Mouse (Mus musculus) hindbrain, embryonic 11.5 days (tissue): ENCODE measurements around the gene Rcc2. TPM values are rescaled to one million over a fixed set of nuclear protein-coding genes. Genes with fewer than 3 reads are reported as not detected.

ENCODE experiments used
- ATAC-seq: fragments of 200-750 bp; cut with Nextera tagmentation; 2 replicates; pipeline ENCODE4 v1.8.0; 2017; ENCODE audit warnings: mild to moderate bottlenecking, moderate TSS enrichment, moderate library complexity; ENCODE audit not compliant: low FRiP score
- DNase-seq: peaks from one replicate; pipeline ENCODE4 v3.0.0-alpha.2; 2015; ENCODE audit warnings: low spot score
- H3K27ac ChIP-seq: fragments of 300-500 bp; sonication (generic); 2 replicates; pipeline ENCODE4 v1.5.1; 2014; ENCODE audit warnings: mild to moderate bottlenecking, low read depth, low read length
- H3K27me3 ChIP-seq: fragments of 300-500 bp; sonication (generic); 2 replicates; pipeline ENCODE4 v1.6.1; 2014; ENCODE audit warnings: mild to moderate bottlenecking, low read length, moderate library complexity, mixed read lengths; ENCODE audit not compliant: control insufficient read depth, insufficient read depth
- H3K36me3 ChIP-seq: fragments of 300-500 bp; sonication (generic); 2 replicates; pipeline ENCODE4 v1.6.1; 2014; ENCODE audit warnings: mild to moderate bottlenecking, low read length, moderate library complexity, mixed read lengths; ENCODE audit not compliant: control insufficient read depth, insufficient read depth
- H3K4me1 ChIP-seq: fragments of 300-500 bp; sonication (generic); replicated peaks from 2 replicates; pipeline ENCODE4 v1.6.1; 2014; ENCODE audit warnings: low read length, mixed read lengths; ENCODE audit not compliant: control insufficient read depth, insufficient read depth
- H3K4me2 ChIP-seq: fragments of 300-500 bp; sonication (generic); replicated peaks from 2 replicates; pipeline ENCODE4 v1.6.1; 2014; ENCODE audit warnings: mild to moderate bottlenecking, low read depth, low read length
- H3K4me3 ChIP-seq: fragments of 300-500 bp; sonication (generic); 2 replicates; pipeline ENCODE4 v1.5.1; 2014; ENCODE audit warnings: low read depth, low read length
- H3K9ac ChIP-seq: fragments of 300-500 bp; sonication (generic); 2 replicates; pipeline ENCODE4 v1.6.1; 2014; ENCODE audit warnings: low read depth, low read length
- H3K9me3 ChIP-seq: fragments of 300-500 bp; sonication (generic); 2 replicates; pipeline ENCODE4 v1.6.1; 2016; ENCODE audit warnings: low read length; ENCODE audit not compliant: control insufficient read depth
- WGBS: fragments of 180-500 bp; shearing (Covaris S2); extraction: QIAGEN DNeasy Blood & Tissue Kit; methylation state at CpG from one replicate; pipeline ENCODE4 v1.1.7; 2014; 5-methylcytosine and 5-hydroxymethylcytosine counted together
- polyA plus RNA-seq: library from polyadenylated mRNA; unstranded; fragments of >200 nt; fragmentation: Nextera tagmentation; extraction: Ambion mirVana; gene quantifications from 2 replicates; pipeline ENCODE4 v1.2.1, GENCODE M21; 2014

Gene Rcc2
- polyA plus RNA-seq, 1 experiment from 2014 or later = 44.3 TPM

DNA sequence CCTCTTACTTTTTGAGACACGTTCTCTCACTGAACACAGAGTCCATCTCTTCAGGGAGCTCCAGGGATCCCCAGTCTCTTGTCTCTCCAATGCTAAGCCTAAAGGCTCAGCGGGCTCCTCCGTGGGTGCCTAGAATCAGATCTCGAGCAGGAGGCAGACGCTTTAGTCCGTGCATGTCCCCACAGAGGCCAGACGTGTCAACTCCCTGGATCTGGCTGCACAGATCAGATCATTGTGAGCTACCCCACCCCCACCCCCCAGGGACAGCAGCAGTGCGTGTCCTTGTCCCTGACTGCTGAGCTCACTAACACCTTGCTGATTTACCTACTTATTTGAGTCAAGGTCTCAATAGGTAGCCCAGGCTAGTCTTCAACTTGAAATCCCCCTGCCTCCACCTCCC is 16.7 kb upstream of the Rcc2 start:
- no peak overlapping the region for H3K9ac ChIP-seq
- no peaks in the 10 kb centered on the region for H3K36me3 ChIP-seq
- DNase-seq = peak; percentile 32
- no peak overlapping the region for H3K4me3 ChIP-seq
- H3K4me2 ChIP-seq = no peak overlapping the region
- H3K27me3 ChIP-seq = no peaks in the 10 kb centered on the region; the same call in 1 of the 2 replicates
- H3K9me3 ChIP-seq = no peaks in the 10 kb centered on the region
- no peak overlapping the region for H3K27ac ChIP-seq
- WGBS = 35% methylated on average over 8 of the region's 8 CpGs
- H3K4me1 ChIP-seq = peaks cover 7% of the 10 kb centered on the region; the same call in 1 of the 2 replicates
- no peak for ATAC-seq

GRCm38 (mm10) chr4:140684141-140684871 is 16.0 kb upstream of the Rcc2 start:
- H3K9me3 ChIP-seq = no peaks in the 10 kb centered on the region
- no peaks in the 10 kb centered on the region; the same call in 1 of the 2 replicates for H3K27me3 ChIP-seq
- ATAC-seq (peak; percentile 65), DNase-seq (peak; percentile 67)
- no peak overlapping the region for H3K9ac ChIP-seq
- 15% methylated on average over 16 of the region's 16 CpGs for WGBS
- no peak overlapping the region for H3K4me3 ChIP-seq
- H3K4me1 ChIP-seq = peaks cover 7% of the 10 kb centered on the region; the same call in 1 of the 2 replicates
- no peaks in the 10 kb centered on the region for H3K36me3 ChIP-seq
- H3K4me2 ChIP-seq = peak overlapping the region; percentile 20; the same call in 1 of the 2 replicates
- peak overlapping the region; percentile 56; the same call in 1 of the 2 replicates for H3K27ac ChIP-seq

GRCm38 (mm10) chr4:140684881-140685303 is 15.4 kb upstream of the Rcc2 start:
- WGBS = 51% methylated on average over 6 of the region's 6 CpGs
- DNase-seq = no peak
- no peak overlapping the region for H3K4me2 ChIP-seq
- no peak for ATAC-seq
- H3K4me1 ChIP-seq = peaks cover 7% of the 10 kb centered on the region; the same call in 1 of the 2 replicates
- no peaks in the 10 kb centered on the region; the same call in 1 of the 2 replicates for H3K27me3 ChIP-seq
- no peaks in the 10 kb centered on the region for H3K9me3 ChIP-seq
- H3K9ac ChIP-seq = no peak overlapping the region
- no peaks in the 10 kb centered on the region for H3K36me3 ChIP-seq
- H3K27ac ChIP-seq = no peak overlapping the region
- H3K4me3 ChIP-seq = no peak overlapping the region

- H3K36me3 ChIP-seq = no peaks in the 10 kb centered on the region
- WGBS = 69% methylated on average over 12 of the region's 12 CpGs
- no peaks in the 10 kb centered on the region for H3K9me3 ChIP-seq
- no peaks in the 10 kb centered on the region for H3K27me3 ChIP-seq
- H3K4me1 ChIP-seq = peaks cover 7% of the 10 kb centered on the region; the same call in 1 of the 2 replicates
- no peak overlapping the region for H3K4me3 ChIP-seq
- no peak overlapping the region for H3K27ac ChIP-seq
- no peak for DNase-seq
- H3K9ac ChIP-seq = no peak overlapping the region
- no peak for ATAC-seq
- H3K4me2 ChIP-seq = no peak overlapping the region
These were observed 12.1 kb upstream of the Rcc2 start for GRCm38 (mm10) chr4:140688044-140688825.

DNA sequence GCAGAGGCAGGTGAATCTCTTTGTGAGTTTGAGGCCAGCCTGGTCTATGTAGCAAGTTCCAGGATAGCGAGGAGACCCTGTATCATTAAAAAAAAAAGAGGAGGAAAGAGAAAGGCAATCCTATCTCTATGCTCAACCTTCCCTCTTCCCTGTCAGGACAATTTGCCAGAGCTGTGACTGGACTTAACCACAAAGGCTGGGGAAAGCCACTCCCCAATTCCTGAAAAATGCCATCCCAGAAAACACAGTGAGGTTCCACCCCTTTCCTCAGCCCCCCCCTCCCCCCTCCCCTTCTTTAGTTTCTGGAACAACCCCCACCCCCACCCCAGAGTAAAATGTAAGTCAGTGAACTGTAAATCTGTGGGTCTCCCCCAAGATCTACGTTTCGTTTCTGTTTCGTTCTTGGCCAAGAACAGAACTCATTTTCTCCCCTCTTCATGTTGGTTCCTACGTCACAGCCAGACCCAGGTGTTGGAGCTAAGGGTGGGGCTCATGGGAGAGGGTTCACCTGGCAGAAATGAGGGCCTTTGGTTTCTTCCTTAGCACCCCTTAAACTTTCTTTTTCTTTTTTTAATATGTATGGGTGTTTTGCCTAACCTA is 11.4 kb upstream of the Rcc2 start:
- no peak overlapping the region for H3K9ac ChIP-seq
- no peak overlapping the region for H3K27ac ChIP-seq
- no peaks in the 10 kb centered on the region for H3K9me3 ChIP-seq
- no peak overlapping the region for H3K4me3 ChIP-seq
- no peaks in the 10 kb centered on the region for H3K27me3 ChIP-seq
- 83% methylated on average over 5 of the region's 5 CpGs for WGBS
- no peaks in the 10 kb centered on the region for H3K36me3 ChIP-seq
- no peak overlapping the region for H3K4me2 ChIP-seq
- H3K4me1 ChIP-seq = peaks cover 7% of the 10 kb centered on the region; the same call in 1 of the 2 replicates
- ATAC-seq = no peak
- DNase-seq = no peak

- Histone ChIP-seq H3K36me3 (no peaks in the 10 kb centered on the region), H3K27me3 (no peaks in the 10 kb centered on the region), H3K4me2 (no peak overlapping the region), H3K9me3 (no peaks in the 10 kb centered on the region), H3K9ac (no peak overlapping the region), H3K4me3 (no peak overlapping the region), H3K4me1 (no peaks in the 10 kb centered on the region), H3K27ac (no peak overlapping the region)
- no peak for DNase-seq
- no peak for ATAC-seq
- 77% methylated on average over 16 of the region's 16 CpGs for WGBS
These were observed 10.3 kb upstream of the Rcc2 start for GRCm38 (mm10) chr4:140689873-140690655.

GRCm38 (mm10) chr4:140691481-140691880 is 8.9 kb upstream of the Rcc2 start:
- Histone ChIP-seq H3K27ac (no peak overlapping the region), H3K9ac (no peak overlapping the region), H3K36me3 (no peaks in the 10 kb centered on the region), H3K9me3 (no peaks in the 10 kb centered on the region), H3K27me3 (no peaks in the 10 kb centered on the region), H3K4me2 (no peak overlapping the region), H3K4me1 (no peaks in the 10 kb centered on the region), H3K4me3 (no peak overlapping the region)
- 69% methylated on average over 7 of the region's 7 CpGs for WGBS
- DNase-seq (no peak), ATAC-seq (no peak)

DNA sequence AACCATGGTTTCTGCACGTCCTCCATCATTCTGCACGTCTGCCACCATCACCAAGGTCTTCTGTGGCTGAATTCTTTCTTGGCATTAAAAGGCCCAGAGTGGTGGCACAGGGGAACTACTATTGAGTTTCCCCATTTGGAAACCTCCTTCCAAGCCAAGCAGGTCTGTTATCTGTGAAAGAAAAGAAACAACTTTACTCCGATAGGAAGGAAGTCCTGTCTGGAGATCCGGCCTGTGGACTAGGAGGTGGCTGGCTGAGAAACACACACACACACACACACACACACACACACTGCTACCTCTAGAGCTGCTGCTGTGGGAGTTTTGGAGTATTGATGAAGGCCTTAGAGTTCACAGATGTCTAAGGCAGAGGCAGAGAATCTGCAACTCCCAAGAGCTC is 6.8 kb upstream of the Rcc2 start:
- no peaks in the 10 kb centered on the region for H3K9me3 ChIP-seq
- H3K4me2 ChIP-seq = no peak overlapping the region
- no peak overlapping the region for H3K27ac ChIP-seq
- H3K27me3 ChIP-seq = peaks cover under 1% of the 10 kb centered on the region
- no peak for DNase-seq
- no peak overlapping the region for H3K4me3 ChIP-seq
- no peak for ATAC-seq
- H3K4me1 ChIP-seq = no peaks in the 10 kb centered on the region
- H3K9ac ChIP-seq = no peak overlapping the region
- 77% methylated on average over 4 of the region's 4 CpGs for WGBS
- H3K36me3 ChIP-seq = no peaks in the 10 kb centered on the region
